Mouse (Mus musculus) right cerebral cortex, adult 18-20 months (tissue): ENCODE data around the gene Dvl2.
"Not testable (repeated sequence)": the region's sequence is repeated elsewhere in the genome, so short reads cannot be mapped to it uniquely, and the experiment has no call there.

Experiments used
- DNase-seq: peaks from one replicate; pipeline ENCODE4 v3.0.0; 2022; ENCODE audit warnings: mixed read lengths

Gene Dvl2

GRCm38 (mm10) chr11:70000396-70000898 lies at the start of gene Dvl2:
Gene Dvl2, plus strand, starts transcription at chr11:70000595.
- DNase-seq, result peak; percentile 92

GRCm38 (mm10) chr11:69950807-69951459 lies 49.5 kb upstream of the Dvl2 start:
- DNase-seq, result no peak

- no peak for DNase-seq
These were observed 48.1 kb upstream of the Dvl2 start for GRCm38 (mm10) chr11:69952274-69952673.

GRCm38 (mm10) chr11:69953267-69953915 lies 47.0 kb upstream of the Dvl2 start:
- DNase-seq, result no peak

GRCm38 (mm10) chr11:69955618-69956017 lies 44.8 kb upstream of the Dvl2 start:
- DNase-seq, result not testable (repeated sequence)

- DNase-seq, result no peak
These were observed 44.2 kb upstream of the Dvl2 start for GRCm38 (mm10) chr11:69956218-69956617.

GRCm38 (mm10) chr11:69960616-69961015 lies 39.8 kb upstream of the Dvl2 start:
- no peak for DNase-seq

- no peak for DNase-seq
These were observed 38.6 kb upstream of the Dvl2 start for GRCm38 (mm10) chr11:69961841-69962240.

GRCm38 (mm10) chr11:69964650-69965270 lies 35.6 kb upstream of the Dvl2 start, which contains the start of gene Cldn7:
Gene Cldn7, plus strand, starts transcription at chr11:69964779.
- DNase-seq, result no peak

GRCm38 (mm10) chr11:69965271-69966005 lies 35.0 kb upstream of the Dvl2 start:
- DNase-seq, result no peak

- DNase-seq, result no peak
These were observed 34.2 kb upstream of the Dvl2 start for GRCm38 (mm10) chr11:69966006-69966859.

GRCm38 (mm10) chr11:69966860-69967517 lies 33.4 kb upstream of the Dvl2 start:
- no peak for DNase-seq

- no peak for DNase-seq
These were observed 31.6 kb upstream of the Dvl2 start for GRCm38 (mm10) chr11:69968793-69969192.

GRCm38 (mm10) chr11:69970222-69970621 lies 30.2 kb upstream of the Dvl2 start:
- DNase-seq, result no peak

GRCm38 (mm10) chr11:69970775-69971174 lies 29.6 kb upstream of the Dvl2 start:
- no peak for DNase-seq

- no peak for DNase-seq
These were observed 25.5 kb upstream of the Dvl2 start for GRCm38 (mm10) chr11:69974907-69975306.

GRCm38 (mm10) chr11:69976271-69976670 lies 24.1 kb upstream of the Dvl2 start:
- DNase-seq, result no peak

GRCm38 (mm10) chr11:69979827-69980195 lies 20.6 kb upstream of the Dvl2 start:
- no peak for DNase-seq

- DNase-seq, result peak; percentile 98
These were observed 19.9 kb upstream of the Dvl2 start for GRCm38 (mm10) chr11:69980196-69981140.

- DNase-seq, result peak; percentile 42
These were observed 19.1 kb upstream of the Dvl2 start, which contains the start of gene Ctdnep1 for GRCm38 (mm10) chr11:69981141-69981762. Gene Ctdnep1, plus strand, starts transcription at chr11:69981156.
